ENCODE assay signal across 9 mouse cellular contexts in genomic region chr5:129002571-129003011, GRCm38 (mm10). TPM values are rescaled to one million over a fixed set of nuclear protein-coding genes. Genes with fewer than 3 reads are reported as not detected.
A peak's percentile ranks its signal among the peaks of the same experiment; 100 is the strongest.
DNase-seq lines count a peak whose midpoint lies in the region; ATAC-seq and TF ChIP-seq lines count a peak whose summit lies in the region.
"Had no signal": no experiment of that assay in that cellular context is flagged by ENCODE, and none has a peak within 500 bp of the region (broad histone marks: within the 10 kb centered on the region; RNA-seq: fewer than 3 reads in every experiment).

No protein-coding gene starts in this region.

- no peak overlapping the region for H3K27ac ChIP-seq in embryonic facial prominence, embryonic 13.5 days
- H3K27ac ChIP-seq in kidney, adult 2 months (ENCODE audit: insufficient read depth, low read depth, low read length) = peak overlapping the region; percentile 73
- H3K27ac ChIP-seq: limb, embryonic 13.5 days had no signal

- no peaks in the 10 kb centered on the region for H3K9me3 ChIP-seq in embryonic facial prominence, embryonic 13.5 days
- H3K9me3 ChIP-seq: limb, embryonic 13.5 days had no signal

- H3K4me1 ChIP-seq in embryonic facial prominence, embryonic 13.5 days = peaks cover 35% of the 10 kb centered on the region
- H3K4me1 ChIP-seq in kidney, adult 2 months (ENCODE audit: control insufficient read depth, insufficient read depth, low read length) = no peaks in the 10 kb centered on the region; the same call in 1 of the 2 replicates

- H3K4me2 ChIP-seq in embryonic facial prominence, embryonic 13.5 days = no peak overlapping the region
- H3K4me2 ChIP-seq: limb, embryonic 13.5 days had no signal

- H3K36me3 ChIP-seq in embryonic facial prominence, embryonic 13.5 days = peaks cover 30% of the 10 kb centered on the region
- no peaks in the 10 kb centered on the region for H3K36me3 ChIP-seq in kidney, adult 2 months (ENCODE audit: control insufficient read depth, insufficient read depth, low read length)

- no peak for TF ChIP-seq POLR2A in kidney, adult 2 months (IDR thresholded peaks at IDR 0.05; ENCODE audit: low read depth, low read length)

- H3K27me3 ChIP-seq in embryonic facial prominence, embryonic 13.5 days = no peaks in the 10 kb centered on the region
- no peaks in the 10 kb centered on the region for H3K27me3 ChIP-seq in kidney, adult 2 months (replicated peaks; ENCODE audit: control insufficient read depth, insufficient read depth, low read length)
- H3K27me3 ChIP-seq: limb, embryonic 13.5 days had no signal

- no peak for TF ChIP-seq CTCF in kidney, adult 2 months (conservative IDR thresholded peaks at IDR 0.05; ENCODE audit: insufficient read depth, insufficient read length, low read depth, low read length)

- no peak for ATAC-seq in embryonic facial prominence, embryonic 13.5 days (ENCODE audit: insufficient number of reproducible peaks, insufficient read depth, low FRiP score, low TSS enrichment, low read depth)
- no peak for ATAC-seq in inflammation-experienced regulatory T-cells, adult 6 months

- no peak overlapping the region for H3K4me3 ChIP-seq in embryonic facial prominence, embryonic 13.5 days
- H3K4me3 ChIP-seq in kidney, adult 2 months (ENCODE audit: insufficient read depth, low read depth, low read length) = no peak overlapping the region
- H3K4me3 ChIP-seq: limb, embryonic 13.5 days had no signal

- H3K9ac ChIP-seq in embryonic facial prominence, embryonic 13.5 days = 0 out of 2 replicates have a peak overlapping the region, but pooled peaks have one; percentile 46
- H3K9ac ChIP-seq: limb, embryonic 13.5 days had no signal

- 56% methylated on average over 14 of the region's 14 CpGs for WGBS in embryonic facial prominence, embryonic 13.5 days
- 49% methylated on average over 14 of the region's 14 CpGs for WGBS in kidney, adult 2 months

- peak; percentile 8 for DNase-seq in embryo, embryonic 11 days
- DNase-seq in embryo, embryonic 9.5 days (ENCODE audit: extremely low spot score) = no peak
- DNase-seq in kidney, adult 2 months = peak; percentile 72
- peak; percentile 34 for DNase-seq in lung, postnatal 10 days
- no peak for DNase-seq in ovary, postnatal 36 days (ENCODE audit: low spot score)
- no peak for DNase-seq in layer of hippocampus, postnatal 10 days (ENCODE audit: low spot score in 2 of 2)

RNA-seq across cellular contexts. Expression of gene Stx2, which starts 5.8 kb away (rescaled TPM):
- 27.5 and 30.7 TPM in 2 replicates for polyA plus RNA-seq in embryonic facial prominence, embryonic 13.5 days (2015; fragmentation: Nextera tagmentation; extraction: Ambion mirVana)
- 22.4 and 24.8 TPM in 2 replicates for polyA plus RNA-seq in kidney, adult 2 months (2012; rRNA removed)
- 10 to 100 TPM; 31.9 to 33.2 TPM for total RNA-seq in layer of hippocampus, postnatal 10 days (2021)
- polyA plus RNA-seq in inflammation-experienced regulatory T-cells, adult 6 months (2017; shearing (Covaris generic)) = 1 to 10 TPM; 1.1 to 2.3 (median 1.9) TPM

RNA-seq across cellular contexts. Expression of gene Ran, which starts 17.3 kb away (rescaled TPM):
- 544 and 631 TPM in 2 replicates for polyA plus RNA-seq in embryonic facial prominence, embryonic 13.5 days (2015; fragmentation: Nextera tagmentation; extraction: Ambion mirVana)
- 45.6 and 48.6 TPM in 2 replicates for polyA plus RNA-seq in kidney, adult 2 months (2012; rRNA removed)
- total RNA-seq in layer of hippocampus, postnatal 10 days (2021) = 100 to 1,000 TPM; 164 to 177 TPM
- 100 to 1,000 TPM; 221 to 494 (median 253) TPM for polyA plus RNA-seq in inflammation-experienced regulatory T-cells, adult 6 months (2017; shearing (Covaris generic))

RNA-seq across cellular contexts. Expression of gene Rimbp2, which starts 49.3 kb away (rescaled TPM):
- polyA plus RNA-seq in embryonic facial prominence, embryonic 13.5 days (2015; fragmentation: Nextera tagmentation; extraction: Ambion mirVana) = 0.18 and 0.19 TPM in 2 replicates
- 0.11 and 0.55 TPM in 2 replicates for polyA plus RNA-seq in kidney, adult 2 months (2012; rRNA removed)
- 10 to 100 TPM; 91.4 to 98.4 TPM for total RNA-seq in layer of hippocampus, postnatal 10 days (2021)
- polyA plus RNA-seq in inflammation-experienced regulatory T-cells, adult 6 months (2017; shearing (Covaris generic)) = not detected

Comparison
In these comparisons a context has a peak if more than half of its experiments do, and no peak if none do; other contexts are left out.
1. DNase-seq: peak in embryo, embryonic 11 days (single experiment), kidney, adult 2 months (single experiment) and lung, postnatal 10 days (single experiment); none in embryo, embryonic 9.5 days (single experiment), ovary, postnatal 36 days (single experiment) and layer of hippocampus, postnatal 10 days (0 of 2).